Mouse (Mus musculus) liver, embryonic 13.5 days (tissue): ENCODE results near the gene Gas1. TPM values are rescaled to one million over a fixed set of nuclear protein-coding genes. Genes with fewer than 3 reads are reported as not detected.

Source experiments
- ATAC-seq: fragments of 200-750 bp; cut with Nextera tagmentation; 2 replicates; pipeline ENCODE4 v1.8.0; 2017; ENCODE audit warnings: low read depth, mild to moderate bottlenecking, moderate number of reproducible peaks, moderate library complexity
- DNase-seq: peaks from one replicate; pipeline ENCODE4 v3.0.0; 2022
- H3K27ac ChIP-seq: fragments of 300-500 bp; sonication (generic); 2 replicates; pipeline ENCODE4 v1.5.1; 2015; ENCODE audit warnings: moderate library complexity, mild to moderate bottlenecking, inconsistent platforms
- H3K27me3 ChIP-seq: fragments of 300-500 bp; sonication (generic); 2 replicates; pipeline ENCODE4 v1.6.1; 2015; ENCODE audit warnings: mild to moderate bottlenecking, inconsistent platforms
- H3K36me3 ChIP-seq: fragments of 300-500 bp; sonication (generic); 2 replicates; pipeline ENCODE4 v1.6.1; 2015; ENCODE audit warnings: mild to moderate bottlenecking, inconsistent platforms
- H3K4me1 ChIP-seq: fragments of 300-500 bp; sonication (generic); replicated peaks from 2 replicates; pipeline ENCODE4 v1.6.1; 2015; ENCODE audit warnings: inconsistent platforms
- H3K4me2 ChIP-seq: fragments of 300-500 bp; sonication (generic); 2 replicates; pipeline ENCODE4 v1.6.1; 2015; ENCODE audit warnings: inconsistent platforms, mild to moderate bottlenecking, moderate library complexity
- H3K4me3 ChIP-seq: fragments of 300-500 bp; sonication (generic); replicated peaks from 2 replicates; pipeline ENCODE4 v1.5.1; 2015; ENCODE audit warnings: mild to moderate bottlenecking, inconsistent platforms
- H3K9ac ChIP-seq: fragments of 300-500 bp; sonication (generic); 2 replicates; pipeline ENCODE4 v1.6.1; 2015; ENCODE audit warnings: mild to moderate bottlenecking, inconsistent platforms
- H3K9me3 ChIP-seq: fragments of 300-500 bp; sonication (generic); replicated peaks from 2 replicates; pipeline ENCODE4 v1.6.1; 2016; ENCODE audit warnings: inconsistent platforms
- WGBS: fragments of 180-500 bp; shearing (Covaris S2); methylation state at CpG from one replicate; pipeline ENCODE4 v1.1.7; 2015; ENCODE audit not compliant: insufficient replicate concordance; 5-methylcytosine and 5-hydroxymethylcytosine counted together
- polyA plus RNA-seq: library from polyadenylated mRNA; unstranded; fragments of >200 nt; fragmentation: Nextera tagmentation; extraction: Ambion mirVana; gene quantifications from 2 replicates; pipeline ENCODE4 v1.2.1, GENCODE M21; 2015

Gene Gas1
- polyA plus RNA-seq, 1 experiment from 2014 or later: 2.8 TPM

DNA sequence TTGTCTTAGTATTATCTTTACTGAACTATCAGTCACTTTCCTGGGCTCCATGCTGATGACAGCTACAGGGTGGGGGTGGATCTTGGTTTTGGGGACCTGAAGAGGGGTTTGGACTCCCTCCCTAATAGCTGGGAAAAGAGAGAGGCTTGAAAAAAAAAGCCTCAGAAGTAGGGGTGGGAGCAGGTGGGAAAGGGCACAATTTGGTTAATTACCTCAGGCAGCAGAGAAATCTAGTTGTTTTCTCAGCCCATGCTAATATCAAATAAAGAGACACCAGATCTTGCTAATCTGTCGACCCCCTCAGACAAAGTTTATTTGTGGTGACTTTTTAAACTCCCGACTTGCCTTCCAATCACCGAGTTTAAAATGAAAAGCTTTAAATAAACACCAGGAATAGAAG is 4.0 kb downstream of the Gas1 start:
- H3K9me3 ChIP-seq: no peaks in the 10 kb centered on the region
- peaks cover 16% of the 10 kb centered on the region for H3K4me1 ChIP-seq
- no peak overlapping the region for H3K9ac ChIP-seq
- ATAC-seq (no peak), DNase-seq (no peak)
- H3K4me3 ChIP-seq: no peak overlapping the region
- H3K27me3 ChIP-seq: peaks cover 85% of the 10 kb centered on the region
- no peaks in the 10 kb centered on the region for H3K36me3 ChIP-seq
- no peak overlapping the region for H3K4me2 ChIP-seq
- 12% methylated on average over 3 of the region's 3 CpGs for WGBS
- no peak overlapping the region for H3K27ac ChIP-seq

DNA sequence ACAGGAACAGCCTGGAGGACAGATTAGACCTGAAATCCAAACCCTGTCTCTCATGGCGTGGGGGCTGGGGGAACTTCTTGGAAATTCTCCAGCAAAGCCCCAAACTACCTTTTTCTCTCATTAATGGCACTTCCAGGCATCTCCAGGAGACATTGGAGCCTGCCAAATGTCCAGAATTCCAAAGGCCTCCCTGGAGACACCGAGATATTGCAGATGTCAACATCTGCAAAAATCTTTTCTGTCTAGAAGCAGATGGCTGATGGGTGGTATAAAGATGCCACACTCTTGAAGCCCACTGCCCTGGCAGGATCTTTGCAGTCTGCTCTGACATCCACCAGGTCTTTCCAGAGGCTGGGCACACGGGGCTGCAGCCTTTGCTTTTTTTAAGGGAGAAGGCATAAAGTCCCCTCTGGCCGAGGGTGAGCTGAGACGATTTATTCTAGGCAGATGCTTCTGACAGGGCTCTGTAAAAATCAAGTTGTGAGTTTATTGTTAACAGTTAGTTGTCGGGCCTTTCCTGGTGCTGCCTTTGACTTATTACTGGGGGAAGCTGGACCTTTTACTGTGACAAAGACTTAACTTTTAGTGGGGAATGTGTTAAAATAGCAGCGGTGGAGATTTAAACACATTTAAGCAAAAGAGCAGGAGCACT is 4.7 kb downstream of the Gas1 start:
- no peak overlapping the region for H3K27ac ChIP-seq
- no peaks in the 10 kb centered on the region for H3K9me3 ChIP-seq
- ATAC-seq: no peak
- WGBS: 40% methylated on average over 7 of the region's 7 CpGs
- H3K4me3 ChIP-seq: no peak overlapping the region
- DNase-seq: no peak
- peaks cover 78% of the 10 kb centered on the region for H3K27me3 ChIP-seq
- H3K36me3 ChIP-seq: no peaks in the 10 kb centered on the region
- no peak overlapping the region for H3K9ac ChIP-seq
- H3K4me2 ChIP-seq: no peak overlapping the region
- peaks cover 16% of the 10 kb centered on the region for H3K4me1 ChIP-seq

DNA sequence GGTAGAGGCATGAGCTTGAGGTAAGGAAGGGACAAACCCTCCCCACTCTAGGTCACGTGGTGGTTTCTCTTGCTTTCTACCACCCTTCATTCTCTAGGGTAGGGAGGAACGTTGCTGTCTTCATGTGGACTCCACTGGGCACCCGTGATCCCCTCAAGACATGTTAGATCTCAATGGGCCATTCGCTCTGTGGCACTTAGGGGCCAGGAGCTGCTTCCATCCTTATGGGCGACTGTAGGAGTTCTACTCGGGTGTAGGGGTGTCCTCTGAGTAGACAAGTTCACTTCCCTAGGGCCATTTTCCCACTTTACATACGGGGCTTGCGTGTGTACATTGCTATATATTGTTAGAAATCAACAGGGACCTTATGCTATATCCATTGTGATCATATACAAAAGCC is 5.4 kb downstream of the Gas1 start:
- Histone ChIP-seq H3K4me1 (peaks cover 10% of the 10 kb centered on the region), H3K27me3 (peaks cover 71% of the 10 kb centered on the region), H3K4me3 (no peak overlapping the region), H3K4me2 (no peak overlapping the region), H3K36me3 (no peaks in the 10 kb centered on the region), H3K9me3 (no peaks in the 10 kb centered on the region), H3K27ac (no peak overlapping the region), H3K9ac (no peak overlapping the region)
- no peak for DNase-seq
- WGBS: 57% methylated on average over 8 of the region's 8 CpGs
- ATAC-seq: no peak

DNA sequence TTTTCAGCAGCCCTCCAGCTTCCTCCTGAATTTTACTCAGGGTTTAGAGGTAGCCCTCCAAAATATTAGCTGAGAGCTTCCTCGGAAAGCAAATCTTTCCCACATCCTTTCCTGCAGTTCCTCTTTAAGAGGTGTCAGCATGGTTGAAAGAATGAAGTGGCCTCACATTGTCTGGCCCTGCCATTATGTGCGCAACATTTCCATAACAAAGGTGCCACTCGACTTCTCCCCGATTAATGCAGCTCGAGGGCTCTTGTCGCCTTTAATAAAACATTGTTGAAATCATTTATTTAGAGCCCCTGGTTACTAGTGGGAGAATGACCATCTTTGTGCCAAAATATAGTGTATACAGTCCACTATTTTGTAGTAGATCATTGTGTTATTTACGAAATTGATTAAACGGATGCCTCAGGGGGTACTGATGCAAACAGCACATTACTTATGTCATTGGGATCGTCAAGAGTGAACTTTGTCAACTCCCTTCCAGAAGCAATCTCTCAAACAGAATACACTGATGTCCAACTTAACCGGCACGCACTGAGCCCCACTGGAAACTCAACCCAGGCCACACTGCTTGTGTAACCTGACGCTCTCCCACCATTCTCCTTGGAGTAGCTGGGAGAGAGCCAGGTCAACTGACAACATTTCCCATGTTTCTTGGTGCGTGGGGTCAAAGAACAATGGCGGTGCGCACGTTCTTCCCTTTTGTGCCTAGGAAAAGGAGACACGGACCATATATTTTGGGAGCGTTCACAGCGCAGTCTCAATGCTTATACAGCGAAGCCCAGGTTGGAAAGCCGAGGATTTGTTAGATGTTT is 6.1 kb downstream of the Gas1 start:
- no peak overlapping the region for H3K4me2 ChIP-seq
- 65% methylated on average over 21 of the region's 21 CpGs for WGBS
- H3K27me3 ChIP-seq: peaks cover 65% of the 10 kb centered on the region
- no peak overlapping the region for H3K27ac ChIP-seq
- no peaks in the 10 kb centered on the region for H3K36me3 ChIP-seq
- H3K9ac ChIP-seq: no peak overlapping the region
- H3K4me1 ChIP-seq: peaks cover 4% of the 10 kb centered on the region
- ATAC-seq (no peak), DNase-seq (no peak)
- H3K4me3 ChIP-seq: no peak overlapping the region
- H3K9me3 ChIP-seq: no peaks in the 10 kb centered on the region

DNA sequence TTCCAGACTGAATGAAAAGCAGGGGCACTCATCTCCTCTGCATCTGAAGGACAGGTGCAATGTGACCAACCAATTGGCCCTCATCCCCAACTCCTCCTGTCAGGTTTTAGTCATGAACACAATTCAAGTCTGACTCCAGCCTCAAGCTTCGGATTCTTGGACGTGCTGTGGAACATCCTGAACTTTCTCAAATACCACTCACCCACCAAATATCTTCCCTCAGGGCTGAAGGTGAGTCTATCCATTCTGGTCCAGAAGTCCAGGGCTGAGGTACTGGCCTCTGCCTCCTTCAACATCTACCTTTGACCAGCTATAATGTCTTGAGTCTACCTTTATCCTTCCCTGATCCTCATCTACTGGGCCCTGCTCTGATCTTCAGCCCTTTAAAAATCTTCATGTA is 8.1 kb downstream of the Gas1 start:
- Histone ChIP-seq H3K36me3 (no peaks in the 10 kb centered on the region), H3K9ac (no peak overlapping the region), H3K4me1 (no peaks in the 10 kb centered on the region), H3K27me3 (peaks cover 44% of the 10 kb centered on the region), H3K4me2 (no peak overlapping the region), H3K4me3 (no peak overlapping the region), H3K9me3 (no peaks in the 10 kb centered on the region), H3K27ac (no peak overlapping the region)
- ATAC-seq (no peak), DNase-seq (no peak)
- 75% methylated on average over 2 of the region's 2 CpGs for WGBS

DNA sequence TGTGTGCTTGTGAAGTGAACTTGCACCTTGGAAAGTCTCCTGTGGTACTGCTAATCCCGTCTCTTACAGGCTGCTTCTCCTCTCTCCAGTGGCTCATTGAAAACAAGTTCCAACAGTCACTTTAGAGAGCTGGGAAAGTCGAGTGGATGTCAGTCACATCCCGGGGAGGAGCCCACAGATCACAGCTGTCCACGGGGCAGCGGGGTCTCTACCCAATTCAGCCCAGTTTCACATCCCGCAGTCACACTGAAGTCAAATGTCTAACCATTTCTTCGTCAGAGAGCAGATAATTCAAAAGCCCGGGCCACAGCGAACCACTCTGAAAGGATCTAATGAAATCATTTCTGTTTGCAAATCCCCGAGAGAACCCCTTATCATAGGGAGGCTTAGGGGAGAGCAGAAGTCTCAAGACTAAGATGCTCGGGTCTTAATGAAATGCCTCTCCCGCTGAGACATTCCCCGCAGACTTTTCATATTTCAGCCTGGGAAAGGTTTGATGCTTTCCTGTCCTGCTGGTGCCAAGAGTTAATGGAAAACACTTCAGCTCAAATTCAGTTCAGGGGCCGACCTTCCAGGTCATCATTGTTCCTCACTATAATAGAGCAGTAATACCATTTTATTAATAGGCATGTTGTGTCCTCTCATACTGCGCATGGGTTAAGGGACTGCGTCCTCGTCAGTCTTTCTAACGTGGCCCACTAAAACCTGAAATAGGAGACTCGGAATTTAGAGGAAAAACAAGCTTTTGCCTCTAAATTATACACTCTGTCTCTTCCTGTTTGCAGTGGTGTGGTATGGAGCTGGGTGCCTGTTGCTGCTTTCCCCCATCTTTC is 20.7 kb downstream of the Gas1 start:
- H3K9me3 ChIP-seq: no peaks in the 10 kb centered on the region
- 42% methylated on average over 19 of the region's 19 CpGs for WGBS
- no peak overlapping the region for H3K9ac ChIP-seq
- no peaks in the 10 kb centered on the region for H3K4me1 ChIP-seq
- no peak overlapping the region for H3K4me2 ChIP-seq
- H3K4me3 ChIP-seq: no peak overlapping the region
- H3K27me3 ChIP-seq: no peaks in the 10 kb centered on the region
- DNase-seq: no peak
- H3K36me3 ChIP-seq: no peaks in the 10 kb centered on the region
- no peak for ATAC-seq
- H3K27ac ChIP-seq: no peak overlapping the region

DNA sequence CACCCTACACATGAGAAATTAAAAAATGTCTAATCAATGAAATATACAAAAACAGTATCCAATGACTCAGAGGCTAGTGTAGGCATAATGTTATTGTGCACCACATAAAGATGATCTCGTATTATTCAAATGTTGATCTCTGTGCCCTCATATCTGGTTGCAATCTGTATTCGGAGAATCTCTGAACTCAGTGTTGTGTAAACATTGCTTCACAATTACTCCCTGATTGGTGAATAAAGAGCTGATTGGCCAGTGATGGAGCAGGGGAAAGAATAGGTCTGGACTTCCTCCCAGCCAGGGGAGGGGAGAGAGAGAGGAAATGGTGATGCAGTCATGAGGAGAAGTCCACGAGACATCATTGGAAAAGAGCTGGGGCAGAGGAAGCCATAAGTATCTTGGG is 23.0 kb downstream of the Gas1 start:
- Histone ChIP-seq H3K4me1 (no peaks in the 10 kb centered on the region), H3K4me2 (no peak overlapping the region), H3K4me3 (no peak overlapping the region), H3K36me3 (no peaks in the 10 kb centered on the region), H3K27me3 (no peaks in the 10 kb centered on the region), H3K27ac (no peak overlapping the region), H3K9me3 (no peaks in the 10 kb centered on the region), H3K9ac (no peak overlapping the region)
- WGBS: 59% methylated on average over 3 of the region's 3 CpGs
- ATAC-seq: no peak
- DNase-seq: no peak

DNA sequence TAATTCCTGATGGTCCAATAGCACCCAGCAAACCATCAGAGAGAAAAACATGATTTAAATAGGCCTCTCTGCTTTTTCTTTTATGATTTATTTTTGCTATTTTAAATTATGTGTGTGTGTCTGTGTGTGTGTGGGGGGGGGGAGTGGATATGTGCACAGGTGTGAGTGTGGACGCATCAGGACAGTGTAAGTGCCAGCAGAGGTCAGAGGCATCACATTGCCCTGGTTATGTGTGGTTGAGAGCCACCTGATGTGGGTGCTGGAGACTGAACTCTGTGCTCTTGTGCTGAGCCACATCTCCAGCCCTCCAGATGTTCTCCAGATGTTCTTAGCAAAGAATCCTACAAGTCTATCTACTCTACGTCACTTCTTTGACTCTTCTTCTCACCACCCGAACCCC is 28.9 kb downstream of the Gas1 start:
- Histone ChIP-seq H3K4me2 (no peak overlapping the region), H3K4me1 (no peaks in the 10 kb centered on the region), H3K27me3 (peaks cover 11% of the 10 kb centered on the region; the same call in 1 of the 2 replicates), H3K9ac (no peak overlapping the region), H3K27ac (no peak overlapping the region), H3K36me3 (no peaks in the 10 kb centered on the region), H3K9me3 (no peaks in the 10 kb centered on the region), H3K4me3 (no peak overlapping the region)
- DNase-seq: no peak
- no peak for ATAC-seq
- 59% methylated on average over 3 of the region's 3 CpGs for WGBS

DNA sequence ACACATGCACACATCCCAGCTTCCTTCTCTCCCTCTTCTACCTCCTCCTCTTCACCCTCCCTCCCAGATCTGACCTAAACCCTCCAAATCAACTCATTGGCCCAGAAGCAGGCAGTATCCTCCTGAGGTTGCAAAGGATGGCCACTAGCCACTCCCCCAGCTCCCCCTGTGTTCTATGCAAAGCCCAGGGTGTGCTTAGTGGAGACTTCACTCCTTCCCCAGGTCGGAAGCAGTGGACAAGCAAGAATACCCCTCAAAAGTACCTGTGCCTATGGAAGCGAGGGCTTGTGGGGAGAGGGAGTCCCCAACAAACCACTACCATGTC is 29.3 kb downstream of the Gas1 start:
- peaks cover 11% of the 10 kb centered on the region; the same call in 1 of the 2 replicates for H3K27me3 ChIP-seq
- H3K9ac ChIP-seq: no peak overlapping the region
- no peaks in the 10 kb centered on the region for H3K36me3 ChIP-seq
- DNase-seq (no peak), ATAC-seq (no peak)
- no peak overlapping the region for H3K4me3 ChIP-seq
- H3K4me1 ChIP-seq: no peaks in the 10 kb centered on the region
- H3K4me2 ChIP-seq: no peak overlapping the region
- 39% methylated on average over 2 of the region's 2 CpGs for WGBS
- H3K9me3 ChIP-seq: no peaks in the 10 kb centered on the region
- H3K27ac ChIP-seq: no peak overlapping the region

DNA sequence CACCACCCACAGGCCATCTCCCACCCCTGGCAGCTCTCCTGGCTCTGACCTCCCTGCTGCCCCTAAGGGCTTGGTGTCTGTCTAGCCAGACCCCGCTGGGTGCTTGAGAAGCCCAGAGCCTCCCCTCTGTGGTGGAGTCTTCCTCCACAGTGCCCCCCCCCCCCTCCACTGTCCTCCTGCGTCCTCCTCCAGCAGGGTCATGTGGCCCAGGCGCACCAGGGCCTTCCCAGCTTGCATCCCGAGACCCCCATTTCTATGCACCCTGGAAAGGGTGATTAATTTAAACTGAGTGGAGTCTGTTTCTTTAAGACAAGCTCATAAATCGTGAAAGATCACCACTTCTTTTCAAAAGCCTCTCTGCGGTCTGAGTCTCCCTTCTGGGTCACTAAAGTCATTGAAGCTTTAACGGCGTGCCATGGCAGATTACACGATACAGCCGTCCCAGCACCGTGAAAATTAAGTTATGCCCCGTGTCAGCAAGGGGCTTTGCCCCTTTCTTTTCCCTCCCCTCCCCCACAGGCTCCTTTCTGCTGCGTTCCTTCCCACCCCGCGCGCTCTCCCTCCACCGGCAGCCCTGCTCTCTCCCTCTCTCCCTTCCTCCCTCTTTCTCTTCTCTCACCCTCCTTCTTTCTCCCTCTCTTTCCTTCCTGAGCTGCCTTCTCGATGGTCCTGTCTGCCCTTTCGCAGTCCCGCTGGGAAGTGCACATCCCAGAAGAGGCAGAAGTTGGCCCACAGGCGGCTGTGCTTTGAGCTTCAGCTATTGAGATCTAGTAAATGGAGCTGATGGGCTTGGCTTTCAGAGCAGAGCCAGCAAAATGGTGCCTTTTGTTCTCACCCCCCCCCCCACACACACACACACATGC is 29.9 kb downstream of the Gas1 start:
- Histone ChIP-seq H3K4me1 (no peaks in the 10 kb centered on the region), H3K4me2 (0 out of 2 replicates have a peak overlapping the region, but pooled peaks have one; percentile 23), H3K27me3 (peaks cover 11% of the 10 kb centered on the region; the same call in 1 of the 2 replicates), H3K9ac (no peak overlapping the region), H3K27ac (no peak overlapping the region), H3K36me3 (no peaks in the 10 kb centered on the region), H3K4me3 (no peak overlapping the region), H3K9me3 (no peaks in the 10 kb centered on the region)
- DNase-seq (no peak), ATAC-seq (no peak)
- 4% methylated on average over 21 of the region's 21 CpGs for WGBS

DNA sequence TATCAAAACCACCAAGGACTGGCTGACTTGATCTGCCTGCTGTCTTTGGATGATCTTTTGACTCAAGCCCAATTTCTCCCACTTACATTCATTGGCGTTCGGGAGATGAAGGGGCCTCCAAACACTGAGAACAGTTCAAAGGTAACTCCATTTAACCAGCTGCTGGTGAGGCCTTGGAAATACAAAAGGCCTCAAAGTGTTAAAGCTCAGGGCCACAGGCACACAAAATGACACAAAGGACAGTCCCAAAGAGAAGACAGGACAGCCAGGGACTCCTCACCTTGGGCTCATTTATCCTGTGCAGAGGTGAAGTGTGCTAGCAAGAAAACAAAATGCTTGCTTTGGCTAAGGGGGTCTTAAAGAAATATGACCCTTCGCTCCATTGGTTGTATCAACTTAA is 30.9 kb downstream of the Gas1 start:
- DNase-seq (no peak), ATAC-seq (no peak)
- Histone ChIP-seq H3K9me3 (no peaks in the 10 kb centered on the region), H3K4me1 (no peaks in the 10 kb centered on the region), H3K27ac (no peak overlapping the region), H3K4me2 (no peak overlapping the region), H3K36me3 (no peaks in the 10 kb centered on the region), H3K9ac (no peak overlapping the region), H3K27me3 (peaks cover 11% of the 10 kb centered on the region; the same call in 1 of the 2 replicates), H3K4me3 (no peak overlapping the region)
- WGBS: 59% methylated on average over 3 of the region's 3 CpGs
